Mouse (Mus musculus): Measurements from ENCODE around the gene 2510039O18Rik.

The 2510039O18Rik gene

GRCm38 (mm10) chr4:147940111-147940510, 584 bp upstream of the 2510039O18Rik start:
- H3K9me3 ChIP-seq (ENCODE audit: low read length), result no peaks in the 10 kb centered on the region
- H3K4me3 ChIP-seq (replicated peaks; ENCODE audit: low read length), result peak overlapping the region; percentile 23; the same call in 1 of the 2 replicates
- peaks cover 30% of the 10 kb centered on the region for H3K36me3 ChIP-seq (ENCODE audit: insufficient read depth, low read length)
- TF ChIP-seq CTCF (conservative IDR thresholded peaks at IDR 0.05; ENCODE audit: low read length), result no peak
- TF ChIP-seq POU5F1 (IDR thresholded peaks at IDR 0.05; ENCODE audit: borderline replicate concordance, low read length), result no peak
- TF ChIP-seq NANOG (IDR thresholded peaks at IDR 0.05; ENCODE audit: borderline replicate concordance, low read length), result no peak
- peaks cover 74% of the 10 kb centered on the region for H3K4me1 ChIP-seq (replicated peaks; ENCODE audit: low read depth, low read length)
- peaks cover 8% of the 10 kb centered on the region; the same call in 1 of the 2 replicates for H3K27me3 ChIP-seq (ENCODE audit: insufficient read depth, low read length)

- H3K9me3 ChIP-seq (ENCODE audit: low read length), result no peaks in the 10 kb centered on the region
- TF ChIP-seq CTCF (conservative IDR thresholded peaks at IDR 0.05; ENCODE audit: low read length) (no peak), NANOG (IDR thresholded peaks at IDR 0.05; ENCODE audit: borderline replicate concordance, low read length) (no peak), POU5F1 (IDR thresholded peaks at IDR 0.05; ENCODE audit: borderline replicate concordance, low read length) (no peak)
- peak overlapping the region; percentile 93 for H3K4me3 ChIP-seq (replicated peaks; ENCODE audit: low read length)
- peaks cover 42% of the 10 kb centered on the region for H3K36me3 ChIP-seq (ENCODE audit: insufficient read depth, low read length)
- H3K27me3 ChIP-seq (ENCODE audit: insufficient read depth, low read length), result 0 out of 2 replicates have a peak, but pooled peaks cover 2% of the 10 kb centered on the region
- peaks cover 70% of the 10 kb centered on the region for H3K4me1 ChIP-seq (replicated peaks; ENCODE audit: low read depth, low read length)
Measured at GRCm38 (mm10) chr4:147941045-147942020, 638 bp downstream of the 2510039O18Rik start.

- H3K4me1 ChIP-seq (replicated peaks; ENCODE audit: low read depth, low read length), result peaks cover 70% of the 10 kb centered on the region
- TF ChIP-seq NANOG (IDR thresholded peaks at IDR 0.05; ENCODE audit: borderline replicate concordance, low read length) (no peak), CTCF (conservative IDR thresholded peaks at IDR 0.05; ENCODE audit: low read length) (no peak), POU5F1 (IDR thresholded peaks at IDR 0.05; ENCODE audit: borderline replicate concordance, low read length) (no peak)
- peaks cover 59% of the 10 kb centered on the region for H3K36me3 ChIP-seq (ENCODE audit: insufficient read depth, low read length)
- no peak overlapping the region for H3K4me3 ChIP-seq (replicated peaks; ENCODE audit: low read length)
- H3K27me3 ChIP-seq (ENCODE audit: insufficient read depth, low read length), result no peaks in the 10 kb centered on the region
- H3K9me3 ChIP-seq (ENCODE audit: low read length), result no peaks in the 10 kb centered on the region
Measured at GRCm38 (mm10) chr4:147943005-147943404, 2.3 kb downstream of the 2510039O18Rik start.

- Histone ChIP-seq H3K4me1 (replicated peaks; ENCODE audit: low read depth, low read length) (peaks cover 40% of the 10 kb centered on the region), H3K36me3 (ENCODE audit: insufficient read depth, low read length) (peaks cover 60% of the 10 kb centered on the region), H3K27me3 (ENCODE audit: insufficient read depth, low read length) (no peaks in the 10 kb centered on the region), H3K9me3 (ENCODE audit: low read length) (no peaks in the 10 kb centered on the region), H3K4me3 (replicated peaks; ENCODE audit: low read length) (no peak overlapping the region)
- TF ChIP-seq POU5F1 (IDR thresholded peaks at IDR 0.05; ENCODE audit: borderline replicate concordance, low read length) (no peak), CTCF (conservative IDR thresholded peaks at IDR 0.05; ENCODE audit: low read length) (no peak), NANOG (IDR thresholded peaks at IDR 0.05; ENCODE audit: borderline replicate concordance, low read length) (no peak)
Measured at GRCm38 (mm10) chr4:147947511-147947910, 6.8 kb downstream of the 2510039O18Rik start.

GRCm38 (mm10) chr4:147953590-147953989, 12.9 kb downstream of the 2510039O18Rik start:
- peaks cover 16% of the 10 kb centered on the region for H3K27me3 ChIP-seq (ENCODE audit: insufficient read depth, low read length)
- H3K36me3 ChIP-seq (ENCODE audit: insufficient read depth, low read length), result peaks cover 1% of the 10 kb centered on the region; the same call in 1 of the 2 replicates
- no peak overlapping the region for H3K4me3 ChIP-seq (replicated peaks; ENCODE audit: low read length)
- H3K9me3 ChIP-seq (ENCODE audit: low read length), result no peaks in the 10 kb centered on the region
- 0 out of 2 replicates have a peak, but pooled peaks cover 5% of the 10 kb centered on the region for H3K4me1 ChIP-seq (replicated peaks; ENCODE audit: low read depth, low read length)
- TF ChIP-seq POU5F1 (IDR thresholded peaks at IDR 0.05; ENCODE audit: borderline replicate concordance, low read length), result no peak
- TF ChIP-seq NANOG (IDR thresholded peaks at IDR 0.05; ENCODE audit: borderline replicate concordance, low read length), result no peak
- peak; percentile 52 for TF ChIP-seq CTCF (conservative IDR thresholded peaks at IDR 0.05; ENCODE audit: low read length)

GRCm38 (mm10) chr4:147957141-147957540, 16.4 kb downstream of the 2510039O18Rik start:
- H3K9me3 ChIP-seq (ENCODE audit: low read length), result no peaks in the 10 kb centered on the region
- TF ChIP-seq POU5F1 (IDR thresholded peaks at IDR 0.05; ENCODE audit: borderline replicate concordance, low read length) (no peak), NANOG (IDR thresholded peaks at IDR 0.05; ENCODE audit: borderline replicate concordance, low read length) (no peak), CTCF (conservative IDR thresholded peaks at IDR 0.05; ENCODE audit: low read length) (no peak)
- H3K4me3 ChIP-seq (replicated peaks; ENCODE audit: low read length), result no peak overlapping the region
- no peaks in the 10 kb centered on the region for H3K36me3 ChIP-seq (ENCODE audit: insufficient read depth, low read length)
- peaks cover 10% of the 10 kb centered on the region; the same call in 1 of the 2 replicates for H3K4me1 ChIP-seq (replicated peaks; ENCODE audit: low read depth, low read length)
- H3K27me3 ChIP-seq (ENCODE audit: insufficient read depth, low read length), result peaks cover 16% of the 10 kb centered on the region

- Histone ChIP-seq H3K36me3 (ENCODE audit: insufficient read depth, low read length) (no peaks in the 10 kb centered on the region), H3K4me1 (replicated peaks; ENCODE audit: low read depth, low read length) (peaks cover 18% of the 10 kb centered on the region), H3K9me3 (ENCODE audit: low read length) (no peaks in the 10 kb centered on the region), H3K27me3 (ENCODE audit: insufficient read depth, low read length) (peaks cover 16% of the 10 kb centered on the region), H3K4me3 (replicated peaks; ENCODE audit: low read length) (no peak overlapping the region)
- TF ChIP-seq CTCF (conservative IDR thresholded peaks at IDR 0.05; ENCODE audit: low read length), result peak; percentile 65
- TF ChIP-seq POU5F1 (IDR thresholded peaks at IDR 0.05; ENCODE audit: borderline replicate concordance, low read length), result no peak
Measured at GRCm38 (mm10) chr4:147959881-147960831, 19.5 kb downstream of the 2510039O18Rik start.
